Mouse (Mus musculus): ENCODE measurements around the gene Gnas.
"Not testable (repeated sequence)": the region's sequence is repeated elsewhere in the genome, so short reads cannot be mapped to it uniquely, and the experiment has no call there.

The Gnas gene

DNA sequence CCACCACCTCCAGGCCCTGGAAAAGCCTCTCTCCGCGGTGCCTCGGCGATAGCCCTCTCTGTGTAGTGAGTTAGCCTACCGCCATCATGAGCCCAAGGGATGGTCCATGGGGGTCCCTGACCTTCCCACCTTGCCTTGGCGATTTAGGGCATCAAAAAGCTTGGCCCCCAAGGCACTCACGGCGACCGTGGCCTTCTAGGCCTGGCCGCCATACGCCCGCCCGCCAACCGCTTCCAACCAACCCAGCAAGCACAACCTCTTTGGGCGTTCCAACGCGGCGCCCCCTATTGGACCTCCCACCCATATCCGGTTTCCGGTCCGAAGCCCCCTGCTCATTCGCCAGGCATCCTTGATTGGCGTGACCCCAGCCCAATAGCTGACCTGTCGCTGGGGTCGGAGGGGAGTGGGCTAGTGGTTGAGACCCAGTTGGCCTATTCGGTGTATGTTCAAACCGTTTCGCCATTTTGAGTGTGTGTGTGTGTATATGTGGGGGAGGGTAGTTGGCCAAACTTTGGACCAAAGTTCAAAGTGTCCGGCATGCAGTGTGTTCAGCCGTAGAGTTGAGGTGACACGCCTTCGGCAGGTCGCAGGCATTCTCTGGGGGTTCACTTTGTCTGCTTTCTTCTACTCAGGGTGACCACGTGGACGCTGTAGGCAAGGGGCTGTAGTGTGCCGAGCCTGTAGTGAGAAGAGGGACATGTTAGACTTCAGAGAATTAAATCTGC, 11.2 kb downstream of the Gnas start:
- DNase-seq, result peak; percentile 49

DNA sequence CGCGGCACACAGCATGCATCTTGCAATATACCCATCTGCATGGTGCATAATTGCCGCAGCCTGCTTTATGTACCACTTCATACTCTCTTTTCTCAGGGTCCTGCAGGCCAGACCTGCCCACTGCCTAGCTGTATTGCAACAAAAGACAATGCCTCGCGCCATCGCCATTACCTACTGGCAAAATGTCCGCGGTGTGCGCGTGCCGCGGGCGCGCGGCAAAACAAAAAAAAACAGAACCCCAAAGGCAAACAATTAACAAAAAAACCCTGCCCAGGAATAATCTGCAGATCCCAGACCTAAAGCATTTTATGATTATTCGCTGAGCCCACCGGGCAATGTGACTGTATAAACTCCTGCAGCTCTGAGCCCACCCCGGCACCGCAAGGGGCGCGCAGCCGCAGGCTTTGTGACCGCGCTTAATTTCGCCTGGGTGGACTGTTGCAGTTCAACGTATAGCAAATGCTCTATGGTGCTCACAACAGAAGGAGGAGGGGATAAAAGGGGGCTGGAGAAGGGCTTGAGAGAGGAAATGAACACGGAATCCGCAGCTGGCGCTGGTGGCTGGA, 11.9 kb downstream of the Gnas start:
- DNase-seq, result no peak

DNA sequence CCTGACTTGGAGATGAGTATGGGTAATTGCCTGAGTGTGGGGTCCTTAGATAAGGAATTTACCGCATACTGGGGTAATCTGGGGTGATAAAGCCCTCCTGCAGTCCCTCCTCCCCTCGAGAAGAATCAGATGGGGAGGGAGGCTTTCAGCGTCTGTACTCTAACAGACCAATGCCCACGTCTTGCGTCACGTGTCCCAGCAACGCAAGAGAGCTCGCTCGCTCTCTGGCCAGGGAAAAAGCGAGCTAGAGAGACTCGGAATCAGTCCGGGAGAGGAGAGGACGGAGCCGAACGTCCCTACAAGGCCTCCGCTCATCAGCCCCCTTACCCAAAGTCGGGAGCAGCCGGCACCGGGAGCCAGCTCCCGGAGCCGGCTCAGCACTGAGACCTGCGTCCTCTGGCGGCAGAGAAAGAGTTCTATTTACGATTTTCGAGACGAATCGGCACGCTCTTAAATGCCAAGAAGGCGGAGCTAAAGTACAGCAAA, 13.0 kb downstream of the Gnas start:
- DNase-seq, result no peak

DNA sequence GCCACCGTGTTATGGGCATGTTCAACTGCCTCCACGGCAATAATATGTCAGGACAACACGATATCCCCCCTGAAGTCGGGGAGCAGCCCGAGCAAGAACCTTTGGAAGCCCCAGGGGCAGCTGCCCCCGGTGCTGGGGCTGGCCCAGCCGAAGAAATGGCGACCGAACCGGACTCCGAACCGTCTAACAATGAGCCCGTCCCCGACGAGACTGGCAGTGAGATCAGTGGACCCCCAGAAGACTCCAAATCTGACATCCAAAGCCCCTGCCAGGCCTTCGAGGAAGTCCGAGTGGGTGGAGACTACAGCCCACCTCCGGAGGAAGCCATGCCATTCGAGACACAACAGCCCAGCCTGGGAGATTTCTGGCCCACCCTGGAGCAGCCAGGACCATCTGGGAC, 13.7 kb downstream of the Gnas start:
- DNase-seq, result no peak

DNA sequence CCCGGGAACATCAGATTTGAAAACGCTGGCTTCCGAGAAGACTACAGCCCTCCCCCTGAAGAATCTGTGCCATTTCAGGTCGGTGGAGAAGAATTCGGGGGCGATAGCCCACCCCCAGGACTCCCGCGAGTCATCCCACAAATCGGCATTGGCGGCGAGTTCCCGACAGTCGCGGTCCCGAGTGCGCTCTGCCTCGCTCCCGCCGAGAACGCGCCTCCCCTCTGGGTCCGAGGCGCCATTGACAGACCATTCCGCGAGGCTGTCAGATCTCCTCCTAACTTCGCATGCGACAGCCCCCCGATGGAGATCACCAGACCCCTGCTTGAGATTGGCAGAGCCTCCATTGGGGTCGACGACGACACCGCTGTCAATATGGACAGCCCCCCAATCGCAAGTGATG, 14.4 kb downstream of the Gnas start:
- DNase-seq, result no peak

DNA sequence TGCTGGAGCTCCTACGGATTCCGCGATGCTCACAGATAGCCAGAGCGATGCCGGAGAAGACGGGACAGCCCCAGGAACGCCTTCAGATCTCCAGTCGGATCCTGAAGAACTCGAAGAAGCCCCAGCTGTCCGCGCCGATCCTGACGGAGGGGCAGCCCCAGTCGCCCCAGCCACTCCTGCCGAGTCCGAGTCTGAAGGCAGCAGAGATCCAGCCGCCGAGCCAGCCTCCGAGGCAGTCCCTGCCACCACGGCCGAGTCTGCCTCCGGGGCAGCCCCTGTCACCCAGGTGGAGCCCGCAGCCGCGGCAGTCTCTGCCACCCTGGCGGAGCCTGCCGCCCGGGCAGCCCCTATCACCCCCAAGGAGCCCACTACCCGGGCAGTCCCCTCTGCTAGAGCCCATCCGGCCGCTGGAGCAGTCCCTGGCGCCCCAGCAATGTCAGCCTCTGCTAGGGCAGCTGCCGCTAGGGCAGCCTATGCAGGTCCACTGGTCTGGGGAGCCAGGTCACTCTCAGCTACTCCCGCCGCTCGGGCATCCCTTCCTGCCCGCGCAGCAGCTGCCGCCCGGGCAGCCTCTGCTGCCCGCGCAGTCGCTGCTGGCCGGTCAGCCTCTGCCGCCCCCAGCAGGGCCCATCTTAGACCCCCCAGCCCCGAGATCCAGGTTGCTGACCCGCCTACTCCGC, 15.1 kb downstream of the Gnas start:
- no peak for DNase-seq

DNA sequence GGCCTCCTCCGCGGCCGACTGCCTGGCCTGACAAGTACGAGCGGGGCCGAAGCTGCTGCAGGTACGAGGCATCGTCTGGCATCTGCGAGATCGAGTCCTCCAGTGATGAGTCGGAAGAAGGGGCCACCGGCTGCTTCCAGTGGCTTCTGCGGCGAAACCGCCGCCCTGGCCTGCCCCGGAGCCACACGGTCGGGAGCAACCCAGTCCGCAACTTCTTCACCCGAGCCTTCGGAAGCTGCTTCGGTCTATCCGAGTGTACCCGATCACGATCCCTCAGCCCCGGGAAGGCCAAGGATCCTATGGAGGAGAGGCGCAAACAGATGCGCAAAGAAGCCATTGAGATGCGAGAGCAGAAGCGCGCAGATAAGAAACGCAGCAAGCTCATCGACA, 15.6 kb downstream of the Gnas start:
- no peak for DNase-seq

DNA sequence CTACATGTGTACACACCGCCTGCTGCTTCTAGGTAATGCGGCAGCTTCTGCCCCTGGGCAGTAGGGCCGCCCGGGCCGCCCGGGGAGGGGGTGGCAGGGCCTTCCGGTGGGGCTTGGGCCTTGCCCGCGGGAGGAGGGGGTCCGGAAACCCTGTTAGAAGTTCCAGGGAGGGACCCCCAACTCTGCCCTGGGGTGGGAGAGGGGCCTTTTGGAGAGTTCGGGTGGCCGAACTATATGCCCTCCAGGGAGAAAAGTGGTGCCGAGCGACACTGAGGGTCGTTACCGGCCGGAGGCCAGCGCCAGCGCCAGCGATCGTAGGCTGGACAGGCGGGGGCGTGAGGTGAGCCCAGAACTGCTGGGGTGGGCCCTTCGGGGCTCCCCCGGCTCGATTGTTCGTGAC, 16.1 kb downstream of the Gnas start:
- DNase-seq, result no peak

DNA sequence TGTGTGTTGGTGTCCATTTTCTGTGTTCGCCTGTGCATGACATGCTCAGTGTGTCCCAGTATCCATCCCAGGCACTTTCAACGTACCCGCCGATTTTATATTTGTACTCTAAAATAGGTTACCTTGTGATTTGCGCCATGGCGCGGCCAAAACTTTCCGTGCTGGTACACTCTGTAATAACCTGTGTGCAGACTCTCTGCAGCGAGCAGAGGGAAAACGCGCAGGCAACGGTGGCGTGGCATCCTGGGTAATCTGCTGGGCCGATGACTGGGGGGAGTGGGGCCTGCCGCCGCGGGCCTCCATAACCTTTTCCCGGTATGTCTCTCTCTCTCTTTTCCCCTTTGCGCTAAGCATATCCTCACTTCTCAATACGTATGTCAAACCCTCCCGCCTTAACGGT, 16.5 kb downstream of the Gnas start:
- DNase-seq, result no peak

DNA sequence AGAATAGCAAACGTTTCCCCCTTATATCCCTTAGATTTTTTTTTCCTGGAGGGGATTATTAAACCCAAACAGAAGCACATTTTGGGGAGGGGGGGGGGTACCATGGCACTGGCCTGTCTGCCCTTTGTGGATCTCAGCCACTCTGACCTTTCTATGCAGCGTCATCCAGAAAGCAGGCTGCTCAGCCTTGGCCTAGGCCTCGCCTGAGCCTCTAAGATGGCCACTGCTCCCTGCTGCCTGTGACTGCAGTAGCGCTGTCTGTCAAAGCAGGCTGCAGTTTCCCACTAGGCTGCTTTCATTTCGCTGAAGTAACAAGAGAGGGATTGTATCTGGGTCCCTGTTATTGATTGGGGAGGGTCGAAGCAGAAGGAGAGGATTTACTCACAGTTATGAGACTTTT, 18.4 kb downstream of the Gnas start:
- no peak for DNase-seq

DNA sequence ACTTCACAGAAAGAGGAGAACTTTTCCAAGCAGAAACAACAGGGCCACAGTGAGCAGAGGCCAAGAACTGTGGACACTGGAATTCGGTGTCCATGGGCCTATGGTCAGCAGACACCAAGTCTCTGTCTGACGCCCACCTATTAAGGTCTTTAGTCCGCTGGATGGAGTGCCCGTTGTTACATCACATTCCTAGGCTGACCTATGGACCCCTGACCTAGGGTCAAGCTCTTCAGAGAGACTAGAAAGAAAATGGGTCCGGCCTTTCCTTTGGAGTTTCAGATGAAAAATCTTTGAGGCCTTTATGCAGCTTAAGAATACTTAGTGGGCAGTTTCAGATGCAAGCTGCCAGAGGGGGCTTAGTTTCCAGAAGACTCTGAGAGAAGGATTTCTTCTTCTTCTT, 21.5 kb downstream of the Gnas start:
- DNase-seq, result no peak

DNA sequence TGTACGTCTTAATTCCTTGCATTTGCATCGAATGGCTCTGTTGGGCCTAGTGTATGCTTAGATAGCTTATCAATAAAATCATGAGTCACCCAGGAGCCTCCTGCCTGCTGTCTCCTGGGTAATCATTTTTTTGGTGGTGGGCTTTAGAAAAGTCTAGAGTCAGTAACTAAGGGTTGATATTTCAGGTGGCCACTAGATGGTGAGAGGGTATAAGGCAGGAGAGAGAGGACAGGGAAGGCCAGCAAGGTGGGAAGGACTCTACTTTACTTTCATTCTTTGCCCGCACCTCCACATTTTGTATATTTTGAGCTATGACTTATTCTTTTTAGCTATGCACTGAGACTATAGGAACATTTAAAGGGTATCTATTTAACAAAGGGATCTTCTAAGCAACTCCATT, 23.8 kb downstream of the Gnas start:
- DNase-seq, result no peak

DNA sequence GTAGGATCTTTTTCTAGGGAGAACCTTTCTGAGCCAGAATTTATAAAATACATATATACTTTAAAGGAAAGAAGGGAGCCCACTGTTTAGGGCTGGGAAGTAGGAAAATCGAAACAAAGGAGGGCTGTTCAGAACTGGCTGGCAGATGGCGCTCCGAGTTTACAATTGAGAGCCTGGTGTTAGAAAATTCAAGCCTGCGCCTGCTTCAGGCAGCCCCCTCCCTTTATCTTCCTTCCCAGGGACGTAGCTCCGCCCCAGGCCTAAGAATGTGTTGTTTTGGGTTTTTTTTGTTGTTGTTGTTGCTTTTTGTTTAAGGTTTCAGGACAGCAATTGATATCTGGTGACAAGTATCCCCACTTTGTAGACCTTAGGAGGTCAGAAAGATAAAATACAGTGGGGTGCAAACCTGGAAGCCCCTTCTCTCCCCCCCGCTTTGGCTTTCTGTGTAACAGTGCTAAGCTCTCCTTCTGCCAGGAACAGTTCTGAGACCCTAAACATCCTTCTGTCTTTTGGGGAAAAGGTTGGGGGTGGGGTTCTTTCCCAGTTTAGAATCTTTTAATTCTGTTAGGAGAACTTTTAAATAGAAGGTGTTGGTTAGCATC, 26.9 kb downstream of the Gnas start:
- DNase-seq, result peak; percentile 40

DNA sequence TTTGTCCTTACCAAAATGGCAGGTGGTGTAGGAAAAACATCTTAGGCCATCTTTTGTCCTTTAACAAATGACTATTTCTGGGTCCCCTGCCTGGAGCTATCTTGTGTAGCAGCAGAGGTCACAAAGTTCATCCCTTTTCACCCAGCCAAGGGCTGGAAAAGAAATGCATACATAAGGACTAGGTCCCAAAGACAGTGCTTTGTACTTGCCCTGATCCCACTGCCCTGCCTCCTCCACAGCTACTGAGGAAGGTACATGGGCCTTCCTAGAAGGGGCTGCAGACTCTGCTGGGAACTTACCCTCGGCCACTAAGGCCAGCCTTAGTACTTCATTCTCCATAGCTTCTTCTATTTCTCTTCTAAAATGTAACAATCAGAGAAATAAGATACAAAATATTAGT, 27.5 kb downstream of the Gnas start:
- DNase-seq, result no peak

DNA sequence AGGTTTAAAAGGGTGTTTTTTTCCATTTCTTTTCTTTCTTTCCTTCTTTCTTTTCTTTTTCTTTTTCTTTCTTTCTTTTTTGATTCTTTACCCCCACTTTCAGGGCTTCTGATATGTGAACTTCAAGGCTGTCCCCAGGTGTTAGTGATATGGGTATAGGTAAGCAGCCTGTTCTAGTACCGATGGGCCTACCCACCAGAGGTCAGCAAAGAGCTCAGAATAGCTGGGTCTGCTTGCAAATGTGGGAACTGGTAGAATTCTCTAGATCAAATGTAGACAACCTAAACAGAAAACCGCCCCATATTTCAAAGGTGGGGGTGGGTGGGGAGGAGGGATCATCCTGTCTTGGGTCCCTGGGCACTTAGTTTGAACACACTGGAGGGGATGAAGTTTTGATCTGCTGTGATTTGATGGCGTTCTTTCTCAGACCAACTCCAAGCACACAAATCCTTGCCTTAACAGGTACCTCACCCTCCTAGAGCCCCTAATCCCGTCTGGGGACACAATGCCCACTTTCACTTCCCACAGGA, 28.1 kb downstream of the Gnas start:
- peak; percentile 77 for DNase-seq

DNA sequence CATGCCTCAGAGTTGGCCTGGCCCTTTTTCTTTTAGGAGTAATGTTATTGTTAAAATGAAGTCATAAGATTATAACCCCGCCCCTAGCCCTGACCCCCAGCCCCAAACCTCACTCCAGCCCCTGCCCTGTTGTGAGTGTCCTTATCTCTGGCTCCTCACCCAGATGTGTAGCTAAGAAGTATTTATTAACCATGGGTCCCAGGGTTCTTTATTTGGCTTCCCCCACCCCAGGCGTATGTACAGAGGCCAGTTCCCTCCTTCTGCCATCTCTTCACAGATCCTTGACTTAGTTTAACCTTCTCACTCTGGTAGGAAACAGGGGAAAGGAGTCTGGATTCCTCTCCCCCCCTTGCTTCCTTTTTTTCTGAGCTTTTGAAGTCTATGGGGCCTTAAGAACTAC, 28.5 kb downstream of the Gnas start:
- DNase-seq, result no peak

DNA sequence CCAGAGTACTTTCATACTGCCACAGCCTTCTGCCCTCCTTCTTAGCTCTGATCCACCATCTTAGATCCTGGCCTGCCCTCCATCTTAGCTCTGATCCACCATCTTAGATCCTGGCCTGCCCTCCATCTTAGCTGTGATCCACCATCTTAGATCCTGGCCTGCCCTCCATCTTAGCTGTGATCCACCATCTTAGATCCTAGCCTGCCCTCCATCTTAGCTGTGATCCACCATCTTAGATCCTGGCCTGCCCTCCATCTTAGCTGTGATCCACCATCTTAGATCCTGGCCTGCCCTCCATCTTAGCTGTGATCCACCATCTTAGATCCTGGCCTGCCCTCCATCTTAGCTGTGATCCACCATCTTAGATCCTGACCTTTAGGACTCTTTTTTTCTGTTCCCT, 31.3 kb downstream of the Gnas start:
- DNase-seq, result not testable (repeated sequence)

DNA sequence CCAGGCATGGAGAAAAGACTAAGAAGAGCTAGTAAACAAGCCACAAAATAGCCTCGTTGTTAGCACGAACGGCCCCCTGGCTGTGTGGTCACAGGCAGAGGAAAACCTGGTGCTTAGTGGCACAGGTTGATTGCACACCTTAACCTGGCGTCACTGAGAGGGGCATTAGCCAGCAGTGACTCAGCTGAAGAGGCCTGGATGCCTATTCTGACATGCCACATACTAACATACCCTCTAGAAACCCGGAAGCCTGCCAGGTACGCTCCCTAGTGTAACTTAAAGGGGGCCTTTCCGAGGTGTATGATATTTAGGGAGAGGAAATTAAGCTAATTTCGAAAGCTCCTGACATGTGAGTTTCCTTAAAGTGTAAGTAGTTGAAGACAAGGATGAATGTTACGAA, 32.5 kb downstream of the Gnas start:
- no peak for DNase-seq

DNA sequence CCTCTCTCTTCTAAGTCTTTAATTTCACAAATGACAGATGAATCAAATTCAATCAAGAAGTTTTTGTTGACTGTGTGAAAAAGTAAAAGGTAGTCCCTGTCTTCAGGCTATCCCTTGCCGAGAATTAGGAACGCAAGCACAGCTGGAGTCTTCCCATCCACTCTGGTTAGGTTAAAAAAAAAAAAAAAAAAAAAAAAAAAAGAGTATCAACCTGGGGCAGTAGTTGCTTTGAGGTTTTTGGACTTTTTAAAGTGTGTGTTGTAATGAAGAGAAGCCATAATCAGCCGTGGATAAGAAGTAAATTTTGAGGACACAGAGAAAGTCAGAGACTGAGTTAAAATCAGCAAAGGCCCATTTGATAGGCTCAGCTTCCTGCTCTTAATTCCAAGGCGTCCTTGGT, 41.9 kb downstream of the Gnas start:
- DNase-seq, result no peak

DNA sequence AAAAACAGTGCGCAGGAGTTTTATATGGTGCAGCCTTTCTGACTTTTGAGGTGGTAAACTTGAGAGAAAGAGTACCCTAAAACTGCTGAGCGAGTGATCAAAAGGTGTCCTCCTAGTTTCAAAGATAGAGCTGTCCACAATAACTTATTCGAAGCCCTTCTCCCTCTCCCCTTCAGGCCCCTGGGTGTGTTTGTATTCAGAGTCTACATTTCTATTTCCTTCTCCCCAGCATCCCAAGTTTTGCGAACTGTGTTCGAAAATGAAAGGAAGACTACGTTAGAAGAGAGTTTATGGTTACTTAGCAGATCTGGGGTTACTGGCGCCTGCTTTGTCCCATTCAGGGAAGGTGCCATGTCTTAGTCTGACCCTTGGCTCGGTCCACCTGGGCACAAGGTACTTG, 42.4 kb downstream of the Gnas start:
- no peak for DNase-seq

DNA sequence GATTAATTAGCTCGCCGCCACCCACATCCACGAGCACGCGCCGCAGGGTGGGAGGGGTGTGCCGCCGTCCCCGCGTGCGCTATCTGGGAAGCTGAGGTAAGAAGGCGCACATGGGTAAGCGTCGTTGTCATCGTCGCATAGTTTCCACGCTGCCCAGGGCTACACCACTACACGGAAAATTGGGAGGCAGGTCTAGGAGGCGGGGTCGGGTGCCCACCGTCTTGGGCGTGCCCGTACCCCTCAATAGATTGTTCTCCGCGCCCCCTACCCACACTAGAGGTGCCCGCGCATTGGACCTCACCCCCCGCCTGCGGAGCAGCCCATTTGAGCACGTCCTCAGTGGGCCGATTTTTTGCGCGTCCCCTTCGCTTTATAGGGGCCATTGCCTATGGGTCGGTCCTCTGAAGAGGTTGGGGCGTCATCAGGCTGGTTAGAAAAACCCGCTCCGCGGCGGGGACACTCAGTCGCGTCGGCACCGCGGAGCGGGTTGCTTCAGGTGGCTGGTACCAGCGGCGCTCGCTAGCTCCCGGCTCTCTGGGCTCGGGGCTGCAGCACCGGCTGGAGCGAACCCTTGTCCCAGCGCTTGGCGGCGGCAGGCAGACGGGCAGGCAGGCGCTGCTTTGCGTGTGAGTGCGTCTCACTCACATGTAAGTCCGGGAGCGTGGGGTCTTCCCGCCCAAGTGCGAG, 43.3 kb downstream of the Gnas start:
- peak; percentile 82 for DNase-seq

DNA sequence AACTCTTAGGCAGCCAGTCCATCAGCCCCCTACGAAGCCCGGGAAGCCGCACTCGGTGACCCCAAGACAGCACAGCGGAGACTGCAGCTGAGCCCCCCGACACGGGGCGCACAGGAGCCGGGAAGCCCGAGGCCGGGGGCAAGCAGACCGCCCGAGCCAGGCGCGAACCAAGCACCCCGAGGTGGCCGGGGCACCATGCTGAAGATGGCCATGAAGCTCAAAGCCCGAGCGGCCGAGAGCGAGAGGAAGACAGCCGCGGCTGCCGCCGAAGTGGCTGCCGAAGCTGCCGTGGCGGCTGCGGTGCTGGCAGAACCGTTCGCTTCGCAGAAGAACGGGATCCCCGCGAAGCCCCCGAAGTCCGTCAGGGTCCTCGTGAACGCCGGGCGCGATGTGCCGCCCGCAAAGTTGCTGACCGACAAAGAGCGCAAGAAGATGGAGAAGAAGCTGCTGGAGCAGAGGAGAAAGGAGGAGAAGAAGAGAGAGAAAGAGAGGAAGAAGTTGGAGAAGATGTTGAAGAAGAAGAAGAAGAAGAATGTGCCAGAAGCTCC, 44.3 kb downstream of the Gnas start:
- DNase-seq, result no peak
